Mouse (Mus musculus): Measurements from ENCODE around the gene Hdgfl3. TPM values are rescaled to one million over a fixed set of nuclear protein-coding genes. Genes with fewer than 3 reads are reported as not detected.
A peak's percentile ranks its signal among the peaks of the same experiment; 100 is the strongest.

The Hdgfl3 gene
- polyA plus RNA-seq, 2 experiments = 0.27 to 0.33 TPM

DNA sequence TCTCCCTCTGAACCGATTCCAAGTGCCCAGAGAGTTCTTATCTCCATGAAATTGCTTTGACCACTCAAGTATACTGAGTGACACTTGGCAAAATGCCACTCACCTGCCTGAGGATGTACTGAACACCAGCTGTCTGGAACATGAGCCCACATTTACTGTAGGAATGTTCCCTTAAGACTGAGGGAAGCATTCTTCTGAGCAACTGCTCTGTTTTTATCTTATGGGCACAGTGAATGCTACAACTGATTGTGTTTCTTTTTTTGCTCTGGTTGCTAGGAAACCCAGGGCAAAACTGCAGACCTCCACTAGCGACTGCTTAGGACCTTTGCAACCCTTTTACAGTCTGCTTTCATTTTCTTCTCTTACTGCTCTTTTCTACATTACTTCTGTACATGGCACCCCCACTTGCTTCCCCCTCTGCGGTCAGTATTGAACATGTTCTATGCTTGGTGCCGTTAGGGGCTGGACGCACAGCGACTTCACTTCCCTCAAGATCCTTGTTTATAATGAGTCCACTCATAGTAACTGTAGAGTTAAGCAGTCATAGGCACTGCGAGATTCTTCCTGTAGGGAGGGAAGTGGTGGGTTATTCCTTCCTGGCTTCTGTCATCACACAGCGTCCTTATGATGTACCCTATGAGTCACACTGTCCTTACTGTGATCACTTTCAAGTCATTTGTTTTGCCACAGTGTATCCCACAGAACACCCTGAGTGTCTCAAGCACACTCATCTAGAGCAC is 79.5 kb downstream of the Hdgfl3 start:
- 17% methylated on average over 8 of the region's 8 CpGs for WGBS (ENCODE audit: insufficient replicate concordance)
- no peak for DNase-seq (ENCODE audit: low read depth in 3 of 3, low spot score in 3 of 3)
- peak; percentile 28; the same call in 1 of the 2 replicates for ATAC-seq (ENCODE audit: insufficient read depth)

GRCm38 (mm10) chr7:81851706-81852105 is 82.6 kb downstream of the Hdgfl3 start:
- no peak for TF ChIP-seq EP300 (IDR thresholded peaks at IDR 0.05; ENCODE audit: low read depth)
- 51% methylated on average over 3 of the region's 3 CpGs for WGBS (ENCODE audit: insufficient replicate concordance)
- Histone ChIP-seq H3K9me3 (ENCODE audit: control insufficient read depth, low read length) (no peaks in the 10 kb centered on the region), H3K9ac (replicated peaks) (no peak overlapping the region), H3K4me2 (ENCODE audit: low read depth) (no peak overlapping the region), H3K36me3 (replicated peaks; ENCODE audit: control insufficient read depth, insufficient read depth, low read depth) (no peaks in the 10 kb centered on the region), H3K4me1 (replicated peaks; ENCODE audit: control insufficient read depth in 2 of 2, insufficient read depth in 2 of 2, low read length in 1 of 2) (peaks cover 0 to 11% of the 10 kb centered on the region in 2 experiments; a peak in 1 of 4 replicates), H3K27me3 (ENCODE audit: control insufficient read depth, insufficient read depth, low read length) (no peaks in the 10 kb centered on the region; the same call in none of the 2 replicates), H3K27ac (no peak overlapping the region), H3K4me3 (ENCODE audit: insufficient read depth in 1 of 2, low read depth in 2 of 2, low read length in 2 of 2) (no peak overlapping the region)
- DNase-seq (ENCODE audit: low read depth in 3 of 3, low spot score in 3 of 3) = no peak
- no peak for ATAC-seq (ENCODE audit: insufficient read depth)

More for the DNA sequence above, 79.5 kb downstream of the Hdgfl3 start:
- Histone ChIP-seq H3K4me1 (replicated peaks; ENCODE audit: control insufficient read depth in 2 of 2, insufficient read depth in 2 of 2, low read length in 1 of 2) (peaks cover 0 to 12% of the 10 kb centered on the region in 2 experiments; a peak in 1 of 4 replicates), H3K27me3 (ENCODE audit: control insufficient read depth, insufficient read depth, low read length) (peaks cover 25% of the 10 kb centered on the region), H3K36me3 (replicated peaks; ENCODE audit: control insufficient read depth, insufficient read depth, low read depth) (no peaks in the 10 kb centered on the region), H3K27ac (no peak overlapping the region), H3K9ac (replicated peaks) (no peak overlapping the region), H3K4me2 (ENCODE audit: low read depth) (peak overlapping the region; percentile 41), H3K4me3 (ENCODE audit: insufficient read depth in 1 of 2, low read depth in 2 of 2, low read length in 2 of 2) (no peak overlapping the region), H3K9me3 (ENCODE audit: control insufficient read depth, low read length) (no peaks in the 10 kb centered on the region)
- TF ChIP-seq CTCF (IDR thresholded peaks at IDR 0.05; ENCODE audit: low read depth) = no peak
- no peak for TF ChIP-seq EP300 (IDR thresholded peaks at IDR 0.05; ENCODE audit: low read depth)

DNA sequence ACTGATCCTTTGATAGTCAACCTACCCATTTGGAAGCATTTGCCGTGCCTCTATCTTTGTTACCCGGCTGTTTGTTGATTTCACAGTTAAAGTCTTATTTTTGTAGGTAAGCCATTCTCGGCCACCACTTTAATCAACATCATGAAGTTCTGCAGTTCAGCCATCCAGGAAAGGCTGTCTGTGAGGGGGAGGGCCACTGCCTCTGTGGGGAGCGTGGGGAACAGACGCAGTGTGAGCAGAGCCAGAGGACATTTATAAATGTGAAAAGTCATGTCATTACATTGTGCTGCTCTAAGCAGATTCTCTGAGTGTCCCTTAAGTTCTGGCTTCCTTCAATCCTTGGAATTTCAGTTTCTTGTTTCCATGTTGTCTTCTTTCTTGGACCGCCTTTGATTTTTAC is 84.1 kb downstream of the Hdgfl3 start:
- WGBS (ENCODE audit: insufficient replicate concordance) = 65% methylated on average over 6 of the region's 6 CpGs
- H3K4me1 ChIP-seq (replicated peaks; ENCODE audit: control insufficient read depth in 2 of 2, insufficient read depth in 2 of 2, low read length in 1 of 2) = peaks cover 0 to 14% of the 10 kb centered on the region in 2 experiments; a peak in 1 of 4 replicates
- H3K36me3 ChIP-seq (replicated peaks; ENCODE audit: control insufficient read depth, insufficient read depth, low read depth) = no peaks in the 10 kb centered on the region
- no peak for TF ChIP-seq CTCF (IDR thresholded peaks at IDR 0.05; ENCODE audit: low read depth)
- TF ChIP-seq EP300 (IDR thresholded peaks at IDR 0.05; ENCODE audit: low read depth) = no peak
- no peak overlapping the region for H3K4me3 ChIP-seq (ENCODE audit: insufficient read depth in 1 of 2, low read depth in 2 of 2, low read length in 2 of 2)
- no peak for DNase-seq (ENCODE audit: low read depth in 3 of 3, low spot score in 3 of 3)
- no peak overlapping the region for H3K4me2 ChIP-seq (ENCODE audit: low read depth)
- H3K27ac ChIP-seq = no peak overlapping the region
- no peak for ATAC-seq (ENCODE audit: insufficient read depth)
- no peaks in the 10 kb centered on the region for H3K9me3 ChIP-seq (ENCODE audit: control insufficient read depth, low read length)
- no peak overlapping the region for H3K9ac ChIP-seq (replicated peaks)
- no peaks in the 10 kb centered on the region; the same call in none of the 2 replicates for H3K27me3 ChIP-seq (ENCODE audit: control insufficient read depth, insufficient read depth, low read length)

DNA sequence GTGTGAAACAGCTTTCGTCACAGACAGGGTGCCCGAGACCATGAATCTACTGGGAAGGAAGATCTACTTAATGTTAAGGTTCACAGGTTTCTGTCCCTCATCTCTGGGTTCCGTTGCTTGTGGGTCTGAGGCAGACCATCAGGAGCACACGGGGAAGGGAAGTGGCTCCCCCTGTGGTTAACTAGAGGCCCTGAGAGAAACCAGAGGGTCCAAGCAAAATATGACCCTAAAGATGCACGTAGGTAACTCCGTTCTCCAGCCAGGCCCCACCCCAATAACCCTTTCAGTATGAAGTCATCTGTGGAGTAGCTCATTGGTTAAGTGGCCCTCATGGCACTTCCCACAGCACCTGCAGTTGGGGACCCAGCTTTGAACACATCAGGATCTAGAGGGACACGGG is 84.6 kb downstream of the Hdgfl3 start:
- Histone ChIP-seq H3K9me3 (ENCODE audit: control insufficient read depth, low read length) (no peaks in the 10 kb centered on the region), H3K36me3 (replicated peaks; ENCODE audit: control insufficient read depth, insufficient read depth, low read depth) (no peaks in the 10 kb centered on the region), H3K27me3 (ENCODE audit: control insufficient read depth, insufficient read depth, low read length) (no peaks in the 10 kb centered on the region; the same call in none of the 2 replicates), H3K4me2 (ENCODE audit: low read depth) (no peak overlapping the region), H3K4me3 (ENCODE audit: insufficient read depth in 1 of 2, low read depth in 2 of 2, low read length in 2 of 2) (no peak overlapping the region), H3K4me1 (replicated peaks; ENCODE audit: control insufficient read depth in 2 of 2, insufficient read depth in 2 of 2, low read length in 1 of 2) (peaks cover 0 to 9% of the 10 kb centered on the region in 2 experiments; a peak in 1 of 4 replicates), H3K9ac (replicated peaks) (no peak overlapping the region), H3K27ac (no peak overlapping the region)
- WGBS (ENCODE audit: insufficient replicate concordance) = 37% methylated on average over 7 of the region's 7 CpGs
- TF ChIP-seq EP300 (IDR thresholded peaks at IDR 0.05; ENCODE audit: low read depth) = no peak
- 0 out of 2 replicates have a peak, but pooled peaks have one; percentile 9 for TF ChIP-seq CTCF (IDR thresholded peaks at IDR 0.05; ENCODE audit: low read depth)
- DNase-seq (ENCODE audit: low read depth in 3 of 3, low spot score in 3 of 3) = no peak
- ATAC-seq (ENCODE audit: insufficient read depth) = no peak

DNA sequence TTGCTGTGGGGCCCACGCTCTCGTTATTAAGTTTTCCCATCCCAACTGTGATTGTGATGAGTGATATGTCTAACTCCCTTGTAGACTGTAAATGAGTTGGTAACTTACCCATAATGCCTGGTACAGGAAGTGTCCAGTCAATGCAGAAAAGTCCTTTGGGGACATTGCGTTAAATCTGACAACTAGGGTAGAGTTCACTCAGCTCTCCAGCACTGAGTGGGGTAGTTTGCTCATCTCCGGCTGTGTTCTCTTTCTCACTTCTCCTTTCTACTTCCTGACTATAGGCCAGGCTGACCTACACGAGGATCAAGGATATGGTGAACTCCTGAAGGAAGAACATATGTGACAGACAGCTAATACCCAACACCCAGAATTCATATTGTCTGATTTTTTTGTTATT is 85.1 kb downstream of the Hdgfl3 start:
- DNase-seq (ENCODE audit: low read depth in 3 of 3, low spot score in 3 of 3) (no peak), ATAC-seq (ENCODE audit: insufficient read depth) (no peak)
- Histone ChIP-seq H3K4me1 (replicated peaks; ENCODE audit: control insufficient read depth in 2 of 2, insufficient read depth in 2 of 2, low read length in 1 of 2) (peaks cover 0 to 8% of the 10 kb centered on the region in 2 experiments; a peak in 1 of 4 replicates), H3K9me3 (ENCODE audit: control insufficient read depth, low read length) (no peaks in the 10 kb centered on the region), H3K27me3 (ENCODE audit: control insufficient read depth, insufficient read depth, low read length) (no peaks in the 10 kb centered on the region; the same call in none of the 2 replicates), H3K9ac (replicated peaks) (no peak overlapping the region), H3K36me3 (replicated peaks; ENCODE audit: control insufficient read depth, insufficient read depth, low read depth) (no peaks in the 10 kb centered on the region), H3K27ac (no peak overlapping the region), H3K4me3 (ENCODE audit: insufficient read depth in 1 of 2, low read depth in 2 of 2, low read length in 2 of 2) (no peak overlapping the region), H3K4me2 (ENCODE audit: low read depth) (no peak overlapping the region)
- WGBS (ENCODE audit: insufficient replicate concordance) = 37% methylated on average over 5 of the region's 5 CpGs
- TF ChIP-seq CTCF (IDR thresholded peaks at IDR 0.05; ENCODE audit: low read depth) (no peak), EP300 (IDR thresholded peaks at IDR 0.05; ENCODE audit: low read depth) (no peak)

Data from liver, embryonic 14.5 days (tissue).